Mouse (Mus musculus) cerebellum, adult 2 months (tissue): Measurements from ENCODE around the gene Dock9.

Experiments
- CTCF ChIP-seq: fragments of 200-500 bp; IDR thresholded peaks from 2 replicates; pipeline ENCODE4 v1.5.1; 2011; ENCODE audit warnings: low read depth, mild to moderate bottlenecking, control low read depth, low read length, moderate library complexity, borderline replicate concordance; ENCODE audit not compliant: insufficient read depth
- POLR2A ChIP-seq: fragments of 200-500 bp; IDR thresholded peaks from 2 replicates; pipeline ENCODE4 v1.6.1; 2011; ENCODE audit warnings: low read length, control low read depth, borderline replicate concordance; ENCODE audit not compliant: insufficient read depth

DNA sequence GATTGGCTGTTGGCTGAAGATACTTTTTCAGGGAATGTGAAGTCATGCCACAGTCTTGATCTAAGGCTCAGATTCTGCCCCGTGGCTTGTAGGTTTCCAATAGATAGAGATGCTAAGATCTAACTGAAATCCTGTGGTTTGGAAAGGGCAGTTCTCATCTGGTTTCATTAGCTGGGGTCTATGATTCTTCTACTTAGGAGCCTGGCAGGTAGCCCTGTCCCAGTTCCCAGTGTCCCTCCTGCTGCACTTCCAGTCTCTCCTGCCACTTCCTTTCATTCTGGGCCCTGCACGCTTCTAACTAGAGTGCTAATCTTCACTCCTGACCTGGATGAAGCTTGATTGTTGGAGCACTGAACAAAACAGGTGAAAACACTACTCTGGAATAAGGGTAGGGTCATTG lies 142.7 kb downstream of the Dock9 start:
- TF ChIP-seq CTCF (no peak), POLR2A (no peak)
